Mouse (Mus musculus) ES-E14 (cell line): ENCODE measurements at regions not wholly inside any gene's neighbourhood (a gene's known extent, or its start where the extent isn't known, plus 50 kb on each side); places are given as distances from the start of the nearest gene placed in this dataset.

Source experiments
- CHD2 ChIP-seq: IDR thresholded peaks from 2 replicates; pipeline ENCODE4 v1.6.1; 2014; ENCODE audit warnings: mild to moderate bottlenecking, low read depth, low read length, inconsistent platforms
- HCFC1 ChIP-seq: IDR thresholded peaks from 2 replicates; pipeline ENCODE4 v1.6.1; 2012; ENCODE audit warnings: low read length, inconsistent platforms, borderline replicate concordance; ENCODE audit not compliant: insufficient read depth
- MAFK ChIP-seq: IDR thresholded peaks from 2 replicates; pipeline ENCODE4 v1.6.1; 2014; ENCODE audit warnings: mild to moderate bottlenecking, low read depth, low read length, inconsistent platforms; ENCODE audit not compliant: insufficient read depth
- ZNF384 ChIP-seq: IDR thresholded peaks from 2 replicates; pipeline ENCODE4 v1.6.1; 2012; ENCODE audit warnings: low read depth, low read length, inconsistent platforms

DNA sequence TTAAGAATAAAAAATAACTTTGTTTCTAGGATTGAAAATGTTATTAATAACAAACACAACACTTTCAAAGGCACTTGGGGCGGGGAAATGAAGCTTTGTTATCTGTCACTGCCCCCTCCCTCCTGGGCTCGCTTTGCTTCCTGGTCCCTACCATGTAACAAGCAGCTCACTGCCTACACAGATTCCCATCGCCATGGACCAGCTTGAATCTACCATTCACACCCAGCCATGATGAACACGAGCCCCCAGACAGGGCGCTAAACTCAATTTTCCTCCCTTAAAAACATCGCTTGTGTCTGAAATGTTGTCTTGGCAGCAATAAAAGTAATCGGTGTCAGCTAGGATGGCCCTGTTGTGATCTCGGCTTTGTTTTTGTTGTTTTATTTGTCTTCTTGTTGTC lies 88.0 kb downstream of the 1190002N15Rik start:
- TF ChIP-seq CHD2 (no peak), MAFK (no peak), ZNF384 (no peak), HCFC1 (no peak)
